Mouse (Mus musculus) C2C12 (cell line): ENCODE measurements at regions not wholly inside any gene's neighbourhood (a gene's known extent, or its start where the extent isn't known, plus 50 kb on each side); places are given as distances from the start of the nearest gene placed in this dataset.

Experiments
- CEBPB ChIP-seq: IDR thresholded peaks from one replicate; pipeline ENCODE4 v1.6.1; 2011; ENCODE audit warnings: low read depth, mild to moderate bottlenecking, control low read depth, moderate library complexity
- CTCF ChIP-seq: IDR thresholded peaks from one replicate; pipeline ENCODE4 v1.5.1; 2011; ENCODE audit not compliant: control insufficient read depth, insufficient read depth, insufficient read length
- FOSL1 ChIP-seq: IDR thresholded peaks from one replicate; pipeline ENCODE4 v1.8.0; 2011; ENCODE audit warnings: mild to moderate bottlenecking, low read length; ENCODE audit not compliant: poor library complexity, insufficient read depth, severe bottlenecking
- MAX ChIP-seq: IDR thresholded peaks from one replicate; pipeline ENCODE4 v1.6.1; 2011; ENCODE audit warnings: mild to moderate bottlenecking, control low read depth
- MYOG ChIP-seq: IDR thresholded peaks from one replicate; pipeline ENCODE4 v1.6.1; 2011; ENCODE audit not compliant: control insufficient read depth, insufficient read length; ENCODE audit errors: extremely low read depth
- USF1 ChIP-seq: IDR thresholded peaks from one replicate; pipeline ENCODE4 v1.6.1; 2011; ENCODE audit warnings: low read depth, mild to moderate bottlenecking, control low read depth, moderate library complexity

DNA sequence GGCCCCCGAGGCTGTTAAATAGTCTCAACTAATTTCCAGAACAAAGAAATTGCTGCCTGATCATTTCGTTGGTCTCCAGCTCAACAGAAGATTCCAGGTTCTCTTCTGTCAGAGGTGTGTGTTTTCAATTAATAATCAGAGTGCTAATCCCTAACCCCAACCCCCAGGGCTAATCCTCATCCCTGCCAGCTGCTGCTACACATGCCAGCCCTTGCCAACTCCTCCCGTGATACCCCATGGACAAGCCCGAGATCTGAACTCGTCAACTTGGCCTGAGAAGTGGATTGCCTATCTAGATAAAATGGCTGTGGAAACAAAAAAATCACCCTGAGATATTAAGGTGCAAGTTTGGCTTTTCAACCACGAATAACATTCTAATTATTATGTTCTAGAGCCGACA lies 355.0 kb upstream of the Gm765 start:
- no peak for TF ChIP-seq CTCF
- no peak for TF ChIP-seq CEBPB
- TF ChIP-seq USF1, result no peak
- TF ChIP-seq MAX, result no peak
- no peak for TF ChIP-seq FOSL1
- TF ChIP-seq MYOG, result no peak
